Mouse (Mus musculus) natural killer cell, adult 2 months (primary cell): ENCODE measurements around the gene Tent4a.

ENCODE experiments used
- DNase-seq, 2 experiments: peaks; one replicate each; pipeline ENCODE4 v3.0.0; 2022; ENCODE audit warnings: low spot score in 2 of 2

Tent4a gene

DNA sequence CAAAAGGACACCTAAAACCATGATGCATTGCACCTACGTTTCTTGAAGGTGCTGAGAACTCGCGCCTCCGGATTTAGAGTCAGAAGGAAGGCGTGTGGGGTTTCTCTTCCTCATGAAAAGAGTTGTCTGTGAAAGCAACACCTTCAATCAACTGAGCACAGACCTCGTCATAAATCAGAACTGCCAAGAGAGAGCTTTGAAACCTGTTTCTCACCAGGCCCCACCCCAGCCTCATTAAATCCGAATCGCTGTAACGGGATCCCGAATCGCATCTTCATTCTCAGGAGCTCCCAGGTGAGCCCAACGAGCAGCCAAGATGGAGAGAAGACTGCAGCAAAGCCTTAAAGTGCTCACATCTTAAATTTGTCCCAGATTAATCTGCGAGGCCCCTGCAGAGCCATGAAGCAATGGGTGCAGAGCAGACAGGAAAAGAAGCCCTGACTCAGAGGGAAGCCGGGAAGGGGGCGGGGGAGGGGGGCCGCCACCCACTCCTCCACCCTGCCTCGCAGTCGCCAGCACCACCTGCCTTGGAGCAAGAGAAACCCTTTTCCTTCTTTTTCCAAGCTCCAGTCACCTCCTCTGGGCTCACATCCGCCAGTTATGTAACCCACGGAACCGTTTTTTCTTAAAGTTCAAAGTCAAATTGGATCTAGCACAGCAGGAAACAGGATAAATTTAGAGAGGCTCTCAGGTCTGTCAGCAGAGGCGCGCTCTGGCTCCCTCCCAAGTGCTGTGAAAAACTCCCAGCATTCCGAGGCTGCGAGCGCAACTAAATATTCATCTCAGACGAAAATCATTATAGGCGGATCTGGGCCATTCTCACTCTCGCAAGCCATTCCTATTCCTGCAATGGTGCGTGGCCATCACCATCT, 52.5 kb downstream of the Tent4a start:
- peak in 1 of 2 experiments; percentile 3 for DNase-seq

DNA sequence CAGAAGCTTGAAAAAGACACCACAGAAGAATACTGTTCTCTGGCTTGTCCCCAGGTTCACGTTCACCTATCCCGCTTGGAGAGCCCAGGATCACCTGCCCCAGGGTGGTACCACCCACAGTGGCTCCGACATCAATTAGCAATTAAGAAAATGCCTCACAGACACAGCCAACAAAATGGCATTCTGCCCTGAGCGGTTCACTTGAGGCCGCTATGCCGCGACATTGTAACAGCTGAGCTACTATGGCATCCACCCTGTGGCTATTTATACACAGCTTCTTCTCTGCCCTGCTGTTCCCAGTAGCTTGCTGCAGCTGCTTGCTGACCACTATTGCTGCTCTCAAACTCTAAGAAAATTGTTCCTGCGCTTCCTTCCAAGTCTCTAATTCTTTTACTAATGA, 53.4 kb downstream of the Tent4a start:
- peak in 1 of 2 experiments; percentile 12 for DNase-seq

DNA sequence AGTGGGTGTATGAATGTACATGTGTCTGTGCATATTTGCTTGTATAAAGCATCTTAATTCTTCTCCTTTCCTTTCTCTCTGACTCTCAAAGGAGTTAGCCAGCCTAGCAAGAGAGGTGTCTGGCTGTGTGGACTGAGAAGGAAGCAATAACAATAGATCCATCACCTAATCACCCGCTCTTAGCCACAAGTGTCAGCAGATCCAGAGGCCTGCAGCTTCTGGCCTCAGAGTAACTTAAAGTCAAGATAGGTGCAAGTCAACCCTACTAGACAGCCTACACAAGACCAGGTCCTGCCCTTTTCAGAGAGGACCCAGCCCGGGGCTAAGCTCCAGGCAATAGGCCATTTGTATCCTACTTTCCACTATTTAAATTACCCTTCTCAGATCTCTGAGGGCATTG, 54.5 kb downstream of the Tent4a start:
- DNase-seq: no peak

DNA sequence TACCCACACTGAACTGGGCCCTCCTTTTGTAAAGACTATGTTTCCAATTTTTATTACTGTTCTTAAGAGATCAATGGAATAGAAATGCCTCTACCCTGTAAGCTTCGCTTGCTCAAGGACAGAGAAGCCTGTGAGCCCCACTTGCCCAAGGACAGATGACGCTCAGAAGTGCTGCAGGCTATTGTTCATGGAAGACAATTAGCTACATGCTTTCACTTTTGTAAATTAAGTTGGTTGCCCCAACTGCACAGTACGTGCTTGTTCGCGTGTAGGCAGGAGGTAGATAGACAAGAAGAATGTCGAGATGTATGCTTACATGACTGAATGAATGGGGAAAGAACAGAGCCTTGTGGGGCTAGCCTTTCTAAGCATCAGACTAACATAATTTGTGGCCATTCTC, 55.7 kb downstream of the Tent4a start:
- DNase-seq: no peak

DNA sequence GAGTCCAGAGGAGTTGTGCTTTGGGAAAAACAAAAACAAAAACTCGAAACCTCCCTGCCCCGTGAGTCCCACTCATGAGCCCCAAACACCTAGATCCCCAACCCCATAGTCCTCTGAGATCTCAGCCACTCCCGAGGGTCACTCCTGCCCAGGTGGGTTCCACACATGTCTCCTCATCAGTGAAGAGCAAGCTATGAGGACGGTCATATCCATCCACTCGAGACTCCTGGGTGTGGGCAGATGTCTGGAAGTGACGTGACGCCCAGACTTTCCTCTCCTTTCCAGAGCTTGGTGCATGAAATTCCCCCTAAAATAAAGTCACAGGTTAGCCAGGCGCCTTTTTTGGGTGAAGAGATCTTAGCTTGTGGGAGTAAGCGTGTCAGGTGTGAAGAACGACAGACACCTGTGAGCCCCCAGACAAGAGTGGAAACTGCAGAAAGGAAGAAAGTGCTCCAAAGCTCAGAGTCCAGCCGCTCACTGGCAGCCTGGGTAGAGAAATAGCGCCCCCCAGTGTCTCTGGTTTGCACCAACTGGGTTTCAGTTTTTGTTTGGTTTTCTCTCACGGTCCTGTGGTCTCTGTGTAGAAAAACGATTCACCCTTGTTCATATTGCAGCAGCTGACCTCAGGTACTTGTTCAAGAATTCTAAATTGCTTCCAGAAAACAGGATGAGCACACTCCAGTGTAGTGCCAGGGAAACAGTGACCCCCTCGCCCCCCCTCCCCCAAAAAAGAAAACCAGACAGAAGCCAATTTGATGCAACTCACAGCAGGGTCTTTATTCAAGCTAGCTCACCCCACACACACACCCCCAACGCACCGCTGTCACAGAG, 73.6 kb downstream of the Tent4a start:
- peak in 1 of 2 experiments; percentile 5 for DNase-seq

DNA sequence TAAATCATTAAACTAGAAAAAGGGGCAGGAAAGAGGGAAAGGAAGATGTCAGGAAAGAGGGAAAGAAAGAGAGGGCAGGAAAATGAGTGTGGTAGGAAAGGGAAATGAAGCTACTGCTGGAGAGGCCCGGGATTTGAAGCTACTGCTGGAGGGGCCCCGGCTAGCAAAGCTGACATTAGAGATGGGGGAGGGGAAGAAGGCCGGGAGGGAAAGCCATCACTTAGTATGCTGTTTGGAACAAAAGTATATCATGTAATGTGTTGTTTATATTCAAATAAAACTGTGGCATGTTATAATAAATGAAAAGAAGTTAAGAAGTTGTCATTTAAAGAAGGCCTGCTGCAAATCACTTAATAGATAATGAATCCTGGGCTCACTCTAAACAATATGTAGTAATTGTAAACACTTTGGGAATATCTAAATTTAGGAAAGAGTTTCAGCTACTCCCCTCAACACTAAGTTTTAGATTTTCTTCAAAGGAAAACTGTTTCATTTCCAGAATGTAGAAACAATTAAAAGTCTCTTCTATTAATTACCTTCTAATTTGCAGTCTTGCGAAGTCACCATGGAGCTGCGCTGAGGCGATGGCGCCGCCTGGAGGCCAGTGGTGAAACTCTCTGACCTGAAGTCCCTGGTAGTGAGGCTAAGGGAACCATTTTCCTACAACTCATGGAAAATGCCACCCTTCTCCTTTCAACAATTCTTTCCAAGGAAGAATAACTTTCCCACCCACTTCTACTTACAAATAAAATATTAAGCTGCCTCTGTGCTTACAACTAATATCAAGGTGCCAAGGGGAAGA, 74.6 kb downstream of the Tent4a start:
- DNase-seq: no peak

DNA sequence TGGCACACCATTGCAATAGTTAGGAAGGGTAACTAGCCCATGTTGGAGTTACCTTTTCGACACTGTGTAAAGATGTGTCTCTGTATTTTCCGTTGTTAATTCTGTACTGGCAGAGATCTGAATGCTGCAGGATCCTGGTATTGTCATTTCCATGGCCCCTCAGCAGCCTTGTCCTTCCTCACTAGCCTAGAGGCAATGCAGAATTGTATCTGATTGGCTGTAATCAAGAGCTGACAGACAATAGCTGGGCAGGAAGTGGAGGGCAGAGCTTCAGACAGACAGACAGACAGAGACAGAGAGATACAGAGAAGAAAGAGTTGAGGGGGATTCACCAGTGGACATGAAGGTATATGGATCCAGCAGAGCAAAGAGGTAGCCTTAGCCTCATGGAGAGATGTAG, 75.5 kb downstream of the Tent4a start:
- DNase-seq: no peak

DNA sequence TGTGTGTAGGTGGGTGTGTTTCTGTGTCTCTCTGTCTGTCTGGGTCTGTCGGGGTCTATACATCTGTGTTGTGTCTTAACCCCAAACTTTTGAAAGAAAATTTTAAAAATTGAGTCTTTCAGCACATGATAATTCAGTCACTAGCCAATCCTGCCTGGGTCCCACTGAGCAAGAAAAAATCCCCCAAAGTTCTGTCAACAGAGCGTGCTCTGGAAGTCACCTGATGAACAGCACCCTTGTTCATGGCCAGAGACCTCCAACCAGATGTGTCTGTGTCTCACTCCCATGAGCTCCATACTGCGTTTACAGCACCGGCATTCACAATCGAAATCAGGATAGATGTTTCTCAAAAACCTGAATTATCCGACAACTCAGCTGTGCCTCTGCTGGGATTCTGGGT, 76.0 kb downstream of the Tent4a start:
- DNase-seq: no peak

DNA sequence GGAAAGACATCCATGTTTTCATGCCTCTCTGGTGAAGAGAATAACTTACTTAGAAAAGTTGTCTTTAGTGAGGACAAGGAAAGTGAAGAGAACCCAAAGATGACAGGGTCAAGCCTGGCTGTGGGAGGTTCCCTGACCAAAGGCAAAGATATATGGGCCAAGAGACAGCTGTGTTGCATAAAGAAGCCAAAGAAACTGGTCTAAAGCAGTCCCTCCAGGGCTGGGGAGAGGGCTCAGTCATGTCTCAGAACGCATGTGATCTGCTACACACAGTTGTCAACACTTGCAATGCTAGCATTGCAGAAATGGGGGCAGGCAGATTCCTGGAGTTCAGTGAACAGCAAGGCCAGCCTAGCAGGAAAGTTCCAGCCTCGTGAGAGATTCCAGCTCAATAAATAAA, 77.3 kb downstream of the Tent4a start:
- DNase-seq: no peak

DNA sequence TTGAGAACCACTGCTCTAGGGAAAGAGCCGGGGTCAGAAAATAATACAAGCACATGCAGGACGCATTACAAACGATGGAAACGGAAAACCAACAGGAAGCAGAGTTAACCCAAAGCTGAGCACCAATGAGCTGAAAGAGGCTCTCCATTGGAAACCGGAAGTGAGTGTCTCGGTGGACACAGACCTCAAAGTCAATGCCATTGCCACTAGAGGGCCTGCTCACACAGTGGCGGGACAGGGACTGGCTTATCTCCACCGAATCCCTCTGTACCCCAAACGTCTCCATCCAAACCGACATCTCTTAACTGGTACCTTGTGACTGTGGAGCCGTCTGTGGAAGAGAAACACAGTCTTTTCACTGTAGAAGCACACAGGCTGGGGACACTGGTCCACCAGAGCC, 77.8 kb downstream of the Tent4a start:
- no peak for DNase-seq

DNA sequence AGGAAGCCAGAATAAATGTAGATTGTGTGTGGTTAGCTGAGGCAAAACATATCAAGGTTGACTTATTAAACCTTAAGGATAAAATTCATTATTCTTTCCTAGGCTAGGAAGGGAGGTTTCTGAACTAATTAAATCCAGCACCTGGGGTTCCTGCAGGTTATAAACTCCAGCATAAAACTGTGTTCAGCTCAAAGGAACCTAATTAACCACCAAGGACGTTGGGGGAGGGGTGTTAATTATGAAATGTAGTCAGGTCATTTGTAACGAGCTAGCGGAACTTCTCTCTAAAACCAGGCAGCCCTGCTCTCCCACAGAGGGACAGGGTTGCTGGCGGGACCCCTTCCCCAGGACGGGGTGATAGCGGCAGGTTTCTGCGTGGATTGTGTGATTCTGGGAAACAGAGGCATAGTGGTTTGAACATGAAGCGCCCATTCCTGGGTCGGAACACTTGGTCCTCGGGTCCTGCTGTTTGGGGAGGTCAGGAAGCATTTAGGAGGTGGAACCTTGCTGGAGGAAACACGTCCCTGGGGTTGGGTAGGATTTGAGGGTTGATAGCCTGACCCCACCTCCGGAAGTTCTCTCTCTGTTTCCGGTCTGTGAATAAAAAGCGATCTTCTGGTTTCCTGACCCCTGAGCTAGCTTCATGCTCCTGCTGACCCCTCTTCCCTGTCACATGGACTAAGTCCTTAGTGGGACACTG, 78.8 kb downstream of the Tent4a start:
- no peak for DNase-seq
